Mouse (Mus musculus) forebrain, embryonic 16.5 days (tissue): ENCODE measurements around the gene Hoxc4. TPM values are rescaled to one million over a fixed set of nuclear protein-coding genes. Genes with fewer than 3 reads are reported as not detected.

ENCODE experiments used
- ATAC-seq: fragments of 200-750 bp; cut with Nextera tagmentation; 2 replicates; pipeline ENCODE4 v1.8.0; 2017; ENCODE audit warnings: mild to moderate bottlenecking, moderate library complexity
- H3K27ac ChIP-seq: fragments of 300-500 bp; sonication (generic); 2 replicates; pipeline ENCODE4 v1.5.1; 2014; ENCODE audit warnings: low read length, control low read depth
- H3K27me3 ChIP-seq: fragments of 300-500 bp; sonication (generic); replicated peaks from 2 replicates; pipeline ENCODE4 v1.6.1; 2014; ENCODE audit warnings: low read length; ENCODE audit not compliant: control insufficient read depth, insufficient read depth
- H3K36me3 ChIP-seq: fragments of 300-500 bp; sonication (generic); 2 replicates; pipeline ENCODE4 v1.6.1; 2014; ENCODE audit not compliant: control insufficient read depth, insufficient read depth
- H3K4me1 ChIP-seq: fragments of 300-500 bp; sonication (generic); replicated peaks from 2 replicates; pipeline ENCODE4 v1.6.1; 2014; ENCODE audit warnings: low read length; ENCODE audit not compliant: control insufficient read depth, insufficient read depth
- H3K4me2 ChIP-seq: fragments of 300-500 bp; sonication (generic); 2 replicates; pipeline ENCODE4 v1.6.1; 2014; ENCODE audit warnings: mild to moderate bottlenecking, low read length, control low read depth
- H3K4me3 ChIP-seq: fragments of 300-500 bp; sonication (generic); replicated peaks from 2 replicates; pipeline ENCODE4 v1.5.1; 2014; ENCODE audit warnings: mild to moderate bottlenecking, low read length, control low read depth
- H3K9ac ChIP-seq: fragments of 300-500 bp; sonication (generic); replicated peaks from 2 replicates; pipeline ENCODE4 v1.6.1; 2014; ENCODE audit warnings: low read depth, low read length, control low read depth
- H3K9me3 ChIP-seq: fragments of 300-500 bp; sonication (generic); 2 replicates; pipeline ENCODE4 v1.6.1; 2016; ENCODE audit warnings: low read length; ENCODE audit not compliant: control insufficient read depth
- WGBS: fragments of 180-500 bp; shearing (Covaris S2); extraction: QIAGEN DNeasy Blood & Tissue Kit; methylation state at CpG from one replicate; pipeline ENCODE4 v1.1.7; 2014; 5-methylcytosine and 5-hydroxymethylcytosine counted together
- polyA plus RNA-seq: library from polyadenylated mRNA; unstranded; fragments of >200 nt; fragmentation: Nextera tagmentation; extraction: Ambion mirVana; gene quantifications from 2 replicates; pipeline ENCODE4 v1.2.1, GENCODE M21; 2015

The Hoxc4 gene
- polyA plus RNA-seq, 1 experiment from 2014 or later, result not detected

GRCm38 (mm10) chr15:103041613-103042012 is 22.9 kb downstream of the Hoxc4 start:
- peaks cover 97% of the 10 kb centered on the region for H3K27me3 ChIP-seq
- H3K4me3 ChIP-seq, result no peak overlapping the region
- no peak overlapping the region for H3K27ac ChIP-seq
- H3K4me2 ChIP-seq, result no peak overlapping the region
- no peak for ATAC-seq
- H3K36me3 ChIP-seq, result no peaks in the 10 kb centered on the region
- H3K9me3 ChIP-seq, result no peaks in the 10 kb centered on the region; the same call in 1 of the 2 replicates
- no peaks in the 10 kb centered on the region for H3K4me1 ChIP-seq
- 8% methylated on average over 5 of the region's 5 CpGs for WGBS
- H3K9ac ChIP-seq, result no peak overlapping the region

DNA sequence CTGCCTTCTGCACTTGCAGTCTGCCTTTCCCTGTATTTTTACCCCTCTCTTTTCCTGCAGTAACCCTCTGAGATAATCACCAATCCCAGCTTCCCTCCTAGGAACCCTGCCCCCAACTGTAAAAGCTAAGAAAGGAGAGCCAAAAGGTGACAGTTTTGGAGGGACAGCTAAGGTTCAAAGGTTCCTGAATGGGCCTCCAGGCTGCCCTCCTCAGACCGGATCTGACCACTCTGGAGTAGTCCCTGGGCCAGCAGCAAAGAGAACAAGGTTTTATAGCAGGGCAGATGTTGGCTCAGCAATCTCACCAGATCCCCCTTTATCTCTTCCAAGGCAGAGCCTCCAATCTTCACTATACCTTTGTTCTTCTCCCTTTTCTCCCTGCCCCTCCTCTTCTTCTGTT is 23.5 kb downstream of the Hoxc4 start:
- H3K4me1 ChIP-seq, result no peaks in the 10 kb centered on the region
- no peaks in the 10 kb centered on the region; the same call in 1 of the 2 replicates for H3K9me3 ChIP-seq
- no peak for ATAC-seq
- no peak overlapping the region for H3K27ac ChIP-seq
- no peak overlapping the region for H3K4me2 ChIP-seq
- 0% methylated on average over 1 of the region's 1 CpGs for WGBS
- H3K9ac ChIP-seq, result no peak overlapping the region
- no peak overlapping the region for H3K4me3 ChIP-seq
- no peaks in the 10 kb centered on the region for H3K36me3 ChIP-seq
- peaks cover 95% of the 10 kb centered on the region for H3K27me3 ChIP-seq

- 79% methylated on average over 2 of the region's 2 CpGs for WGBS
- H3K27me3 ChIP-seq, result peaks cover 80% of the 10 kb centered on the region
These were observed 32.9 kb downstream of the Hoxc4 start for GRCm38 (mm10) chr15:103051670-103052069.

GRCm38 (mm10) chr15:103053210-103053609 is 34.5 kb downstream of the Hoxc4 start:
- Histone ChIP-seq H3K27ac (no peak overlapping the region), H3K4me1 (no peaks in the 10 kb centered on the region), H3K9ac (no peak overlapping the region), H3K4me2 (no peak overlapping the region), H3K9me3 (no peaks in the 10 kb centered on the region), H3K4me3 (no peak overlapping the region), H3K36me3 (no peaks in the 10 kb centered on the region), H3K27me3 (peaks cover 79% of the 10 kb centered on the region)
- ATAC-seq, result no peak

More at GRCm38 (mm10) chr15:103051670-103052069, 32.9 kb downstream of the Hoxc4 start:
- Histone ChIP-seq H3K9ac (no peak overlapping the region), H3K9me3 (no peaks in the 10 kb centered on the region), H3K4me2 (no peak overlapping the region), H3K4me1 (no peaks in the 10 kb centered on the region), H3K36me3 (no peaks in the 10 kb centered on the region), H3K4me3 (no peak overlapping the region), H3K27ac (no peak overlapping the region)
- ATAC-seq, result no peak

- WGBS, result 36% methylated on average over 2 of the region's 2 CpGs
- H3K4me1 ChIP-seq, result no peaks in the 10 kb centered on the region
- H3K27me3 ChIP-seq, result peaks cover 81% of the 10 kb centered on the region
- H3K4me2 ChIP-seq, result no peak overlapping the region
- H3K36me3 ChIP-seq, result no peaks in the 10 kb centered on the region
- no peak overlapping the region for H3K27ac ChIP-seq
- no peak for ATAC-seq
- no peak overlapping the region for H3K9ac ChIP-seq
- H3K9me3 ChIP-seq, result no peaks in the 10 kb centered on the region
- no peak overlapping the region for H3K4me3 ChIP-seq
These were observed 37.7 kb downstream of the Hoxc4 start for GRCm38 (mm10) chr15:103056396-103056795.

DNA sequence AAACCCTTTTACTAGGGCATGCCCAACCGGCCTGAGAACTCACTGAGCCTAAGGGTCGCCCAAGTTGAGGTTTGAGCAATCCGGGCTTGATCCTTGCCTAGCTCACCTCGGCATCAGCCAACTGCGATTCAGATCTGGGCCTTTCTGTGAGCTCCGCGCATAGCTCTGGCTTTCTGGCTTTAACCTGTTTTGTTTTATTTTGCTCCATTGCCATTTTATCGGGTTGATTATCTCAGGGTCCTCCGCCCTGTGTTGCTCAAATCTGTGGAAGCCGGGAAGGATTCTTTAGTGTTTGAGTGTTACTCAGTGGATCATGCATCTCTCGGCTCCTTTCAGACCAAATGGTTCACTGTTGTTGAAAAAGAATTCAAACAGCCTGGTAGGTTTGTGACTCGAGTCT is 40.0 kb downstream of the Hoxc4 start:
- H3K4me3 ChIP-seq, result no peak overlapping the region
- H3K27ac ChIP-seq, result no peak overlapping the region
- no peaks in the 10 kb centered on the region for H3K9me3 ChIP-seq
- no peak overlapping the region for H3K9ac ChIP-seq
- H3K27me3 ChIP-seq, result peaks cover 88% of the 10 kb centered on the region
- H3K4me2 ChIP-seq, result no peak overlapping the region
- H3K4me1 ChIP-seq, result no peaks in the 10 kb centered on the region
- 2% methylated on average over 12 of the region's 12 CpGs for WGBS
- H3K36me3 ChIP-seq, result no peaks in the 10 kb centered on the region
- no peak for ATAC-seq

- no peaks in the 10 kb centered on the region for H3K36me3 ChIP-seq
- H3K27ac ChIP-seq, result no peak overlapping the region
- no peaks in the 10 kb centered on the region for H3K9me3 ChIP-seq
- under 1% methylated on average over 21 of the region's 21 CpGs for WGBS
- ATAC-seq, result no peak
- H3K4me2 ChIP-seq, result no peak overlapping the region
- H3K27me3 ChIP-seq, result peaks cover 87% of the 10 kb centered on the region
- H3K4me1 ChIP-seq, result no peaks in the 10 kb centered on the region
- H3K4me3 ChIP-seq, result no peak overlapping the region
- no peak overlapping the region for H3K9ac ChIP-seq
These were observed 40.8 kb downstream of the Hoxc4 start for GRCm38 (mm10) chr15:103059393-103059992.

- ATAC-seq, result no peak
- 3% methylated on average over 11 of the region's 11 CpGs for WGBS
- Histone ChIP-seq H3K36me3 (no peaks in the 10 kb centered on the region), H3K27ac (no peak overlapping the region), H3K27me3 (peaks cover 85% of the 10 kb centered on the region), H3K4me1 (no peaks in the 10 kb centered on the region), H3K9ac (no peak overlapping the region), H3K4me2 (no peak overlapping the region), H3K4me3 (no peak overlapping the region), H3K9me3 (no peaks in the 10 kb centered on the region)
These were observed 41.2 kb downstream of the Hoxc4 start for GRCm38 (mm10) chr15:103060021-103060340.

DNA sequence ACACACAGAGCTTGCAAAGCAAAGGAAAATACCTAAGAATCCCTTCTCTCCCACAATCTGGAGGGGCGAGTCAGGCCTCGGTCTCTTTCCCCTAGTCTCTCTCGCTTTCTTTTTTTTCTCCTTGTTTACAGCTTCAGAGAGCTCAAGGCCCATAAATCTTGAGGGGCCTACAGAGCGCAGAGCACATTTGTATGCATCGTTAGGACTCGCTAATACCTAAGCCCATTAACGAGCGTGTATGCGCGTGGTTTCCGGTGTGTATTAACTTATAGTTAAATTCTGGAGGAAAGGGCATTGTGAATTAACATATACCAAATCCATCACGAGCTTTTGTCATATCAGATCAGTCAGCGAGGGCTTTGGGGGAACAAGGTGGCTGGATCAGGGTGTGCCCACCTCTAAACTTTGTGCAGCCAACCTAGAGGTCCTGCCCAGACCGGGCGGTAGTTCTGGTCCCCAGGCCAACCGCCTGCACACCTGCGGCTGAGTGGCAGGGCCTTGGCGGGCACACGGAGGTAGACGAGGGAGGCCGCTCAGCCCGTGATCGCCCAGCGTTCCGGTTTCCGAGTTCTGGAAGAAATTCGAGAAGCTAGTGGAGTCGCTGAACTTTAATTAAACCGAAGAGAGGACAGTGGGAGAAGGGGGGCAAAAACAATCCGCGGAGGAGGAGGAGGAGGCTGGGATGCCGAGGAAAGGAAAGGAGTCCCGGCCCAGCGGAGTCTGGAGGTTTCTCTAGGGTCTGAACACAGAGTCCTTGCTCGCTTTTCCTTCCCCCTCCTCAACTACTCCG is 41.8 kb downstream of the Hoxc4 start:
- Histone ChIP-seq H3K4me2 (no peak overlapping the region), H3K36me3 (no peaks in the 10 kb centered on the region), H3K4me1 (no peaks in the 10 kb centered on the region), H3K4me3 (no peak overlapping the region), H3K27ac (no peak overlapping the region), H3K9me3 (no peaks in the 10 kb centered on the region), H3K27me3 (peaks cover 85% of the 10 kb centered on the region), H3K9ac (no peak overlapping the region)
- 3% methylated on average over 36 of the region's 36 CpGs for WGBS
- ATAC-seq, result no peak
